Mouse (Mus musculus) gastrocnemius, adult 2 months (tissue): Measurements from ENCODE around the gene Olfr456. TPM values are rescaled to one million over a fixed set of nuclear protein-coding genes. Genes with fewer than 3 reads are reported as not detected.
"Not testable (repeated sequence)": the region's sequence is repeated elsewhere in the genome, so short reads cannot be mapped to it uniquely, and the experiment has no call there.

Experiments used
- DNase-seq: peaks from one replicate; pipeline ENCODE4 v3.0.0; 2022
- H3K27ac ChIP-seq: fragments of 200-600 bp; 2 replicates; pipeline ENCODE4 v1.8.1; 2022; ENCODE audit warnings: mild to moderate bottlenecking
- H3K4me3 ChIP-seq: fragments of 200-600 bp; 2 replicates; pipeline ENCODE4 v1.8.1; 2022; ENCODE audit warnings: mild to moderate bottlenecking, moderate library complexity
- CTCF ChIP-seq: fragments of 200-600 bp; IDR thresholded peaks from 2 replicates; pipeline ENCODE4 v1.8.1; 2022; ENCODE audit warnings: antibody characterized with exemption, mild to moderate bottlenecking, moderate library complexity
- intact Hi-C: fragments of 180-260 bp; cut with DNase I; formaldehyde crosslinking; loops from one replicate; pipeline ENCODE4 v1.15.1; 2025
- long read RNA-seq, 2 experiments: library from polyadenylated mRNA; stranded (forward); transcript quantifications; one replicate each; pipeline ENCODE4 v2.0.0; 2021
- total RNA-seq, 2 experiments: library from RNA; stranded (reverse); gene quantifications; 2 replicates each; pipeline ENCODE4 v1.2.3; 2021

Gene Olfr456
- not detected for total RNA-seq
- long read RNA-seq, experiment 1 = 0 reads
- long read RNA-seq, experiment 2 = 0 reads

- TF ChIP-seq CTCF = no peak
- Histone ChIP-seq H3K27ac (no peak within 1 kb of the TSS), H3K4me3 (no peak within 1 kb of the TSS)
- intact Hi-C loops = no loop called here
- no peak for DNase-seq
These were observed at the start of gene Olfr456 for GRCm38 (mm10) chr6:42487114-42487513. Gene Olfr456 (minus strand): TSS chr6:42487214.

DNA sequence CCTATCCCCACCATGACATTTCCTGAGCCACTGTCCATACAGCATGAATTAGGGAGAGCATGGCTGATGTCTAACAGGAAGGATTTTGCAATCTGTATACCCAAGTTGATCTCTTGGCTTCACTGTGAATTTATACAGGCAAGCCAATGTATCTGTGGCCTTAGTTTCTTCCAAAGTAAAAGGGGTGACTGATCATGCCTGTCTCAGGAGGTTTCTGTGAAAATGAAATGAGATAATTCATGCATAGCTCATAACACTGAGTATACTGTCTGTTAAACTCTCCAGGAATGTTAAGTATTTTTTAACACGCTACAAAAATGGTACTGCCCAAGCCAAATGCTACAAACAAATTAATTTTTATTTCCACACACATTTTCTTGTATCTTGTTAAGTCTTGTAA lies 26.4 kb upstream of the Olfr456 start:
- H3K4me3 ChIP-seq = no peak overlapping the region
- TF ChIP-seq CTCF = no peak
- H3K27ac ChIP-seq = no peak overlapping the region
- intact Hi-C loops = no loop called here
- no peak for DNase-seq

GRCm38 (mm10) chr6:42509311-42509710 lies 22.3 kb upstream of the Olfr456 start:
- DNase-seq = no peak
- intact Hi-C loops = no loop called here
- H3K27ac ChIP-seq = no peak overlapping the region
- no peak overlapping the region for H3K4me3 ChIP-seq
- no peak for TF ChIP-seq CTCF

DNA sequence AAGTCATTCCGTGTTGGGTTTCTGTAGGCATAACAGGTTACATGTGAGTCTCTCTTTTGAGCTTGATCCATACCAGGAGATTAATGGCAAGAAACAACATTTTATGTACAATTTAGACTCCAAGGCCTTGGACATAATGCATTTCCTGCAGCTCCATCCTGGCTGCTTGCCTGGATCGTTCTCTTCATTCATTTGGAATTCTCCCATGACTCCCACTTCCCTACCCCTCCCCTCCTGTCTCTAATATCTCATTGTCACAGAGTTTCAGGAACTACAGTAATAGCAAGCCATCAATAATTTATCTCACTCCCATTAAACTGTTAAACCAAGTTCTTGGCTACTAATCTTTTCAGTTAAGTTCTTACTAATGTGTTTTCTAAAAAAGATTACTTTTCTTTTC lies 16.5 kb upstream of the Olfr456 start:
- no peak for DNase-seq
- no peak for TF ChIP-seq CTCF
- Histone ChIP-seq H3K27ac (no peak overlapping the region), H3K4me3 (no peak overlapping the region)
- intact Hi-C loops = no loop called here

DNA sequence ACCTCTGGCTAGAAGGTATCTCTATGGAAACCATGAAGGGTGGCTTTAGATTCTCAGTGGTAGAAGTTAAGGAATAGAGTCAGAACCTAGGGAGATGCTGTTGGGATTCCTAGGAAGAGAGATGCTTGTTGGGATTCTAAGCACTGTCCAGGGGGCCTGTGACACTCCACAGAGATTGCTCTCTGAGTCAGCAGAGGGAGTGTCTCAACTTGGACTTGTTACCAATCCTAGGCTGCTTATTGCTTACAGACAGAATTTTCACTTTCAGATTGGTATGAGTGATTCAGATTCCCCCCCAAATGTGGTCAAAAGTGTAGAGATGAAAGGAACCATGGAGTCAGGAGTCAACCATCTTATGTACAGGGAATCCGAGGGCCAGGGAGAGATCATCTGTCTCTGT lies 2.7 kb upstream of the Olfr456 start:
- Histone ChIP-seq H3K27ac (no peak overlapping the region), H3K4me3 (no peak overlapping the region)
- intact Hi-C loops = no loop called here
- no peak for DNase-seq
- TF ChIP-seq CTCF = no peak

GRCm38 (mm10) chr6:42484633-42485032 lies 2.4 kb downstream of the Olfr456 start:
- intact Hi-C loops = no loop called here

DNA sequence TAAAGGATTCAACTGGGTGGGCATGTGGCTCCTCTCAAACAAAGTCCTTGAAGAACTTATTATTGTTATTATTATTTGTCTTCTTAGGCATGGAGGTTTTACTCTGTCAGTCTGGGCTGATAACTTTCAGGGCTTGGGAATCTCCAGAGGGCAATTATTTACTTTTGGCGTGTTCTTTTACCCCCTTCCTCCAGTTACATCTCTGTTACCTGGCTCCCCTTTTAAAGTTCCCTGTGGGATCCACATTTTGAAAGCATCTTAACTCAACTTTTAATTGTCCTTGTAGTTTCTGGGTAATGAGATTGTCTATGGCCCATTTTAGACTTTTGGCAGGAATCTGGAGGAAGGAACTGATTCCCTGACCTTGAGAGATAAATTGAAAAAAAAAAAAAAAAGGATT lies 10.8 kb downstream of the Olfr456 start, which contains the start of gene Olfr457:
Gene Olfr457 (minus strand): TSS at position 101 of the 400 bp plus-strand sequence.
- intact Hi-C loops = no loop called here
- TF ChIP-seq CTCF = no peak
- no peak for DNase-seq
- no peak within 1 kb of the TSS for H3K27ac ChIP-seq
- H3K4me3 ChIP-seq = no peak within 1 kb of the TSS

More at GRCm38 (mm10) chr6:42484633-42485032, 2.4 kb downstream of the Olfr456 start:
- TF ChIP-seq CTCF = no peak
- no peak overlapping the region for H3K4me3 ChIP-seq
- no peak overlapping the region for H3K27ac ChIP-seq
- no peak for DNase-seq

GRCm38 (mm10) chr6:42471298-42471697 lies 15.7 kb downstream of the Olfr456 start:
- intact Hi-C loops, H3K27ac ChIP-seq, DNase-seq, H3K4me3 ChIP-seq: not testable (repeated sequence)

- intact Hi-C loops = no loop called here
- no peak for DNase-seq
- TF ChIP-seq CTCF = no peak
- Histone ChIP-seq H3K4me3 (no peak overlapping the region), H3K27ac (no peak overlapping the region)
These were observed 16.5 kb downstream of the Olfr456 start for GRCm38 (mm10) chr6:42470542-42470941.

- H3K4me3 ChIP-seq = no peak within 1 kb of the TSS
- no peak for DNase-seq
- intact Hi-C loops = no loop called here
- H3K27ac ChIP-seq = no peak within 1 kb of the TSS
- no peak for TF ChIP-seq CTCF
These were observed 21.9 kb downstream of the Olfr456 start, which contains the start of gene Olfr458 for GRCm38 (mm10) chr6:42465096-42465495. Gene Olfr458 (minus strand): TSS chr6:42465196.

GRCm38 (mm10) chr6:42447381-42447780 lies 39.6 kb downstream of the Olfr456 start:
- H3K4me3 ChIP-seq = no peak overlapping the region
- no peak overlapping the region for H3K27ac ChIP-seq
- TF ChIP-seq CTCF = no peak
- no peak for DNase-seq
- intact Hi-C loops = no loop called here

DNA sequence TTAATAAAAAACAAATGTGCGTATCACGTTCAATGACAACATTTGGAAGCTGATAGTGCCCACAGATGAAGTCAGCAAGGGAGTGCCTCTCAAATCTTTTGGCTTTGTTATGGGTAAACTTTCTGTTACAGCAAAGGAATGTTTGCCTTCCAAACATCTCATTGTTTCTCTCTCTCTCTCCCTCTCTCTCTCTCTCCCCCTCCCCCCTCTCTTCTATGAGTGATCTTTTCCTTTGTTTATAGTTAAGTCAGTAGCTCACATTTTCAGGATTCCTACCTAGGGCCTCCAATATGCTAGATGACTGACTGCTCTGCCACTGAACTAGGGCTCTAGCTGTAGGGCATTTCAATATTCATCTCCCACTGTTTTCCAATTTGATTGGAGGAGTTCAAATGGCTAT lies 42.5 kb downstream of the Olfr456 start:
- TF ChIP-seq CTCF = no peak
- Histone ChIP-seq H3K27ac (0 out of 2 replicates have a peak overlapping the region, but pooled peaks have one; percentile 31), H3K4me3 (no peak overlapping the region)
- DNase-seq = no peak
- intact Hi-C loops = no loop called here

GRCm38 (mm10) chr6:42441395-42441794 lies 45.6 kb downstream of the Olfr456 start:
- no peak for TF ChIP-seq CTCF

More at GRCm38 (mm10) chr6:42441395-42441794, 45.6 kb downstream of the Olfr456 start:
- no peak overlapping the region for H3K4me3 ChIP-seq
- H3K27ac ChIP-seq = no peak overlapping the region
- DNase-seq = no peak
- intact Hi-C loops = no loop called here

Other genes with a start within 250 kb of the Olfr456 start
- 10 to 100 TPM; 36.9 to 64.3 TPM for gene Gstk1, start 241.3 kb downstream of the Olfr456 start, total RNA-seq
- gene Tmem139, start 225.2 kb downstream of the Olfr456 start, total RNA-seq = under 1 TPM in 1 of 2 experiments, not detected in 1; 0.33 TPM
- gene Casp2, start 222.2 kb downstream of the Olfr456 start, total RNA-seq = 1 to 10 TPM; 5.0 to 6.1 TPM
- gene Clcn1, start 200.5 kb downstream of the Olfr456 start, total RNA-seq = 100 to 1,000 TPM; 126 to 170 TPM
- gene Fam131b, start 162.6 kb downstream of the Olfr456 start, total RNA-seq = under 1 TPM; 0.33 to 0.45 TPM
- 10 to 100 TPM; 19.7 to 24.7 TPM for gene Zyx, start 137.6 kb downstream of the Olfr456 start, total RNA-seq
- gene Epha1, start 113.9 kb downstream of the Olfr456 start, total RNA-seq = under 1 TPM in 1 of 2 experiments, not detected in 1; 0.10 TPM
- not detected for gene Tas2r143, start 87.0 kb downstream of the Olfr456 start, total RNA-seq
- gene Tas2r135, start 81.8 kb downstream of the Olfr456 start, total RNA-seq = not detected
- under 1 TPM in 1 of 2 experiments, not detected in 1; 0.28 TPM for gene Tas2r126, start 52.7 kb downstream of the Olfr456 start, total RNA-seq
- gene Olfr458, start 22.0 kb downstream of the Olfr456 start, total RNA-seq = not detected
- not detected for gene Olfr457, start 10.9 kb downstream of the Olfr456 start, total RNA-seq
- gene Olfr455, start 60.4 kb upstream of the Olfr456 start, total RNA-seq = not detected
- not detected for gene Tcaf3, start 110.5 kb upstream of the Olfr456 start, total RNA-seq
- gene Tcaf2, start 158.0 kb upstream of the Olfr456 start, total RNA-seq = 1 to 10 TPM; 1.5 to 2.7 TPM
- 1 to 10 TPM; 4.0 to 8.1 TPM for gene Tcaf1, start 222.9 kb upstream of the Olfr456 start, total RNA-seq